Mouse (Mus musculus) liver, embryonic 16.5 days (tissue): ENCODE results near the gene Asphd1. TPM values are rescaled to one million over a fixed set of nuclear protein-coding genes. Genes with fewer than 3 reads are reported as not detected.
"Not testable (repeated sequence)": the region's sequence is repeated elsewhere in the genome, so short reads cannot be mapped to it uniquely, and the experiment has no call there.

Experiments used
- ATAC-seq: fragments of 200-750 bp; cut with Nextera tagmentation; 2 replicates; pipeline ENCODE4 v1.8.0; 2017; ENCODE audit warnings: low read depth, mild to moderate bottlenecking, moderate number of reproducible peaks, moderate library complexity
- H3K27ac ChIP-seq: fragments of 300-500 bp; sonication (generic); 2 replicates; pipeline ENCODE4 v1.5.1; 2014; ENCODE audit warnings: mild to moderate bottlenecking, low read length
- H3K27me3 ChIP-seq: fragments of 300-500 bp; sonication (generic); 2 replicates; pipeline ENCODE4 v1.6.1; 2014; ENCODE audit warnings: low read depth, low read length, mixed read lengths; ENCODE audit not compliant: control insufficient read depth, insufficient read depth
- H3K36me3 ChIP-seq: fragments of 300-500 bp; sonication (generic); 2 replicates; pipeline ENCODE4 v1.6.1; 2014; ENCODE audit warnings: mild to moderate bottlenecking; ENCODE audit not compliant: control insufficient read depth, insufficient read depth
- H3K4me1 ChIP-seq: fragments of 300-500 bp; sonication (generic); 2 replicates; pipeline ENCODE4 v1.6.1; 2014; ENCODE audit warnings: low read depth, low read length, mixed read lengths; ENCODE audit not compliant: control insufficient read depth
- H3K4me2 ChIP-seq: fragments of 300-500 bp; sonication (generic); 2 replicates; pipeline ENCODE4 v1.6.1; 2014; ENCODE audit warnings: low read depth, low read length, mixed read lengths
- H3K4me3 ChIP-seq: fragments of 300-500 bp; sonication (generic); 2 replicates; pipeline ENCODE4 v1.5.1; 2014; ENCODE audit warnings: low read depth, mild to moderate bottlenecking, low read length
- H3K9ac ChIP-seq: fragments of 300-500 bp; sonication (generic); 2 replicates; pipeline ENCODE4 v1.6.1; 2014; ENCODE audit warnings: low read depth, low read length
- H3K9me3 ChIP-seq: fragments of 300-500 bp; sonication (generic); replicated peaks from 2 replicates; pipeline ENCODE4 v1.6.1; 2016; ENCODE audit warnings: low read length; ENCODE audit not compliant: control insufficient read depth
- WGBS: fragments of 180-500 bp; shearing (Covaris S2); extraction: QIAGEN DNeasy Blood & Tissue Kit; methylation state at CpG from one replicate; pipeline ENCODE4 v1.1.7; 2014; ENCODE audit not compliant: insufficient replicate concordance; 5-methylcytosine and 5-hydroxymethylcytosine counted together
- polyA plus RNA-seq: library from polyadenylated mRNA; unstranded; fragments of >200 nt; fragmentation: Nextera tagmentation; extraction: Ambion mirVana; gene quantifications from 2 replicates; pipeline ENCODE4 v1.2.1, GENCODE M21; 2015

Gene Asphd1
- polyA plus RNA-seq, 1 experiment from 2014 or later = not detected

- no peaks in the 10 kb centered on the region for H3K27me3 ChIP-seq
- H3K27ac ChIP-seq = no peak overlapping the region
- WGBS = 68% methylated on average over 4 of the region's 4 CpGs
- H3K36me3 ChIP-seq = no peaks in the 10 kb centered on the region
- H3K4me2 ChIP-seq = no peak overlapping the region
- no peak overlapping the region for H3K9ac ChIP-seq
- no peak overlapping the region for H3K4me3 ChIP-seq
- no peaks in the 10 kb centered on the region for H3K9me3 ChIP-seq
- peaks cover 5% of the 10 kb centered on the region for H3K4me1 ChIP-seq
- no peak for ATAC-seq
These were observed 29.4 kb downstream of the Asphd1 start for GRCm38 (mm10) chr7:126919973-126920372.

- not testable (repeated sequence) for H3K4me1 ChIP-seq, H3K4me2 ChIP-seq, H3K4me3 ChIP-seq, ATAC-seq, H3K36me3 ChIP-seq, H3K9me3 ChIP-seq, H3K9ac ChIP-seq, H3K27ac ChIP-seq, H3K27me3 ChIP-seq
- 36% methylated on average over 4 of the region's 4 CpGs for WGBS
These were observed 31.0 kb downstream of the Asphd1 start for GRCm38 (mm10) chr7:126918356-126918755.

- H3K4me2 ChIP-seq = no peak overlapping the region
- H3K27ac ChIP-seq = no peak overlapping the region
- 63% methylated on average over 3 of the region's 3 CpGs for WGBS
- H3K9ac ChIP-seq = no peak overlapping the region
- H3K36me3 ChIP-seq = no peaks in the 10 kb centered on the region
- H3K9me3 ChIP-seq = no peaks in the 10 kb centered on the region
- H3K4me1 ChIP-seq = no peaks in the 10 kb centered on the region
- no peak overlapping the region for H3K4me3 ChIP-seq
- no peaks in the 10 kb centered on the region for H3K27me3 ChIP-seq
- ATAC-seq = no peak
These were observed 34.5 kb downstream of the Asphd1 start for GRCm38 (mm10) chr7:126914844-126915243.

GRCm38 (mm10) chr7:126905590-126905989 lies 43.8 kb downstream of the Asphd1 start:
- no peak overlapping the region for H3K27ac ChIP-seq
- WGBS = 34% methylated on average over 3 of the region's 3 CpGs
- no peaks in the 10 kb centered on the region for H3K9me3 ChIP-seq
- H3K36me3 ChIP-seq = no peaks in the 10 kb centered on the region
- H3K4me3 ChIP-seq = no peak overlapping the region
- H3K4me2 ChIP-seq = no peak overlapping the region
- H3K27me3 ChIP-seq = no peaks in the 10 kb centered on the region
- ATAC-seq = no peak
- no peak overlapping the region for H3K9ac ChIP-seq
- peaks cover 4% of the 10 kb centered on the region for H3K4me1 ChIP-seq

- not testable (repeated sequence) for H3K4me2 ChIP-seq, H3K27ac ChIP-seq, H3K9ac ChIP-seq, H3K9me3 ChIP-seq, H3K36me3 ChIP-seq, H3K4me3 ChIP-seq, ATAC-seq, H3K27me3 ChIP-seq
- 80% methylated on average over 7 of the region's 9 CpGs for WGBS
- H3K4me1 ChIP-seq = peaks cover 16% of the 10 kb centered on the region
These were observed 49.6 kb downstream of the Asphd1 start for GRCm38 (mm10) chr7:126899781-126900180.

GRCm38 (mm10) chr7:126898102-126898990 lies 51.0 kb downstream of the Asphd1 start:
- WGBS = 10% methylated on average over 37 of the region's 37 CpGs
- peak; percentile 94 for ATAC-seq

GRCm38 (mm10) chr7:126897390-126898101 lies 51.8 kb downstream of the Asphd1 start:
- WGBS = 5% methylated on average over 16 of the region's 16 CpGs
- ATAC-seq = peak; percentile 9; the same call in 1 of the 2 replicates

More at GRCm38 (mm10) chr7:126898102-126898990, 51.0 kb downstream of the Asphd1 start:
- Histone ChIP-seq H3K4me3 (peak overlapping the region; percentile 79), H3K4me1 (peaks cover 16% of the 10 kb centered on the region), H3K27ac (peak overlapping the region; percentile 56), H3K4me2 (peak overlapping the region; percentile 68), H3K27me3 (no peaks in the 10 kb centered on the region), H3K9ac (peak overlapping the region; percentile 86), H3K36me3 (no peaks in the 10 kb centered on the region), H3K9me3 (no peaks in the 10 kb centered on the region)

GRCm38 (mm10) chr7:126896912-126897311 lies 52.5 kb downstream of the Asphd1 start:
- Histone ChIP-seq H3K9me3 (no peaks in the 10 kb centered on the region), H3K27me3 (no peaks in the 10 kb centered on the region), H3K4me1 (peaks cover 16% of the 10 kb centered on the region), H3K4me2 (peak overlapping the region; percentile 68), H3K4me3 (peak overlapping the region; percentile 79; the same call in 1 of the 2 replicates), H3K36me3 (no peaks in the 10 kb centered on the region), H3K27ac (peak overlapping the region; percentile 45), H3K9ac (peak overlapping the region; percentile 86; the same call in 1 of the 2 replicates)
- 74% methylated on average over 5 of the region's 5 CpGs for WGBS
- ATAC-seq = no peak

More at GRCm38 (mm10) chr7:126897390-126898101, 51.8 kb downstream of the Asphd1 start:
- no peaks in the 10 kb centered on the region for H3K36me3 ChIP-seq
- H3K4me3 ChIP-seq = peak overlapping the region; percentile 79
- H3K9ac ChIP-seq = peak overlapping the region; percentile 86
- peak overlapping the region; percentile 45 for H3K27ac ChIP-seq
- no peaks in the 10 kb centered on the region for H3K27me3 ChIP-seq
- no peaks in the 10 kb centered on the region for H3K9me3 ChIP-seq
- peaks cover 16% of the 10 kb centered on the region for H3K4me1 ChIP-seq
- H3K4me2 ChIP-seq = peak overlapping the region; percentile 68
